Mouse (Mus musculus) heart, embryonic 16.5 days (tissue): ENCODE results near the gene Parp9. TPM values are rescaled to one million over a fixed set of nuclear protein-coding genes. Genes with fewer than 3 reads are reported as not detected.
"Not testable (repeated sequence)": the region's sequence is repeated elsewhere in the genome, so short reads cannot be mapped to it uniquely, and the experiment has no call there.

ENCODE experiments used
- ATAC-seq: fragments of 200-750 bp; cut with Nextera tagmentation; replicated peaks from 2 replicates; pipeline ENCODE4 v1.8.0; 2017; ENCODE audit warnings: moderate number of reproducible peaks; ENCODE audit not compliant: insufficient read depth, low FRiP score; ENCODE audit errors: extremely low read depth
- H3K27ac ChIP-seq: fragments of 300-500 bp; sonication (generic); 2 replicates; pipeline ENCODE4 v1.5.1; 2014; ENCODE audit warnings: mild to moderate bottlenecking, low read length, control low read depth, moderate library complexity
- H3K27me3 ChIP-seq: fragments of 300-500 bp; sonication (generic); 2 replicates; pipeline ENCODE4 v1.6.1; 2014; ENCODE audit warnings: low read length, mixed read lengths; ENCODE audit not compliant: control insufficient read depth, insufficient read depth
- H3K36me3 ChIP-seq: fragments of 300-500 bp; sonication (generic); 2 replicates; pipeline ENCODE4 v1.6.1; 2014; ENCODE audit not compliant: control insufficient read depth, insufficient read depth
- H3K4me1 ChIP-seq: fragments of 300-500 bp; sonication (generic); 2 replicates; pipeline ENCODE4 v1.6.1; 2014; ENCODE audit warnings: low read length, mixed read lengths; ENCODE audit not compliant: control insufficient read depth, insufficient read depth
- H3K4me2 ChIP-seq: fragments of 300-500 bp; sonication (generic); 2 replicates; pipeline ENCODE4 v1.6.1; 2014; ENCODE audit warnings: low read depth, mild to moderate bottlenecking, control low read depth, low read length
- H3K4me3 ChIP-seq: fragments of 300-500 bp; sonication (generic); 2 replicates; pipeline ENCODE4 v1.5.1; 2014; ENCODE audit warnings: mild to moderate bottlenecking, control low read depth, low read length
- H3K9ac ChIP-seq: fragments of 300-500 bp; sonication (generic); 2 replicates; pipeline ENCODE4 v1.6.1; 2014; ENCODE audit warnings: low read length, control low read depth
- H3K9me3 ChIP-seq: fragments of 300-500 bp; sonication (generic); replicated peaks from 2 replicates; pipeline ENCODE4 v1.6.1; 2016; ENCODE audit warnings: low read length; ENCODE audit not compliant: control insufficient read depth
- WGBS: fragments of 180-500 bp; shearing (Covaris S2); extraction: QIAGEN DNeasy Blood & Tissue Kit; methylation state at CpG from one replicate; pipeline ENCODE4 v1.1.7; 2014; 5-methylcytosine and 5-hydroxymethylcytosine counted together
- polyA plus RNA-seq: library from polyadenylated mRNA; unstranded; fragments of >200 nt; fragmentation: Nextera tagmentation; extraction: Ambion mirVana; gene quantifications from 2 replicates; pipeline ENCODE4 v1.2.1, GENCODE M21; 2015

Parp9 gene
- polyA plus RNA-seq, 1 experiment from 2014 or later, result 15.4 TPM

- H3K9ac ChIP-seq, H3K4me2 ChIP-seq, H3K4me3 ChIP-seq, H3K36me3 ChIP-seq, H3K9me3 ChIP-seq, ATAC-seq, H3K4me1 ChIP-seq, H3K27me3 ChIP-seq, H3K27ac ChIP-seq: not testable (repeated sequence)
- 92% methylated on average over 1 of the region's 1 CpGs for WGBS
These were observed 40.2 kb downstream of the Parp9 start, which contains the start of gene Kpna1 for GRCm38 (mm10) chr16:35978450-35978849. Gene Kpna1, plus strand, starts transcription at chr16:35978750.

- Histone ChIP-seq H3K4me1 (peaks cover 13% of the 10 kb centered on the region), H3K9me3 (no peaks in the 10 kb centered on the region), H3K9ac (no peak overlapping the region), H3K27me3 (no peaks in the 10 kb centered on the region), H3K4me2 (no peak overlapping the region), H3K27ac (no peak overlapping the region), H3K4me3 (no peak overlapping the region), H3K36me3 (no peaks in the 10 kb centered on the region)
- ATAC-seq, result peak; percentile 87
- 42% methylated on average over 19 of the region's 19 CpGs for WGBS
These were observed 43.1 kb downstream of the Parp9 start for GRCm38 (mm10) chr16:35981363-35981821.

- no peaks in the 10 kb centered on the region for H3K36me3 ChIP-seq
- peak overlapping the region; percentile 65 for H3K4me3 ChIP-seq
- no peaks in the 10 kb centered on the region for H3K9me3 ChIP-seq
- peak overlapping the region; percentile 81 for H3K9ac ChIP-seq
- H3K27me3 ChIP-seq, result no peaks in the 10 kb centered on the region
- H3K4me2 ChIP-seq, result peak overlapping the region; percentile 87
- H3K27ac ChIP-seq, result peak overlapping the region; percentile 98
- H3K4me1 ChIP-seq, result peaks cover 13% of the 10 kb centered on the region
- ATAC-seq, result no peak
- WGBS, result 2% methylated on average over 15 of the region's 15 CpGs
These were observed 44.2 kb downstream of the Parp9 start for GRCm38 (mm10) chr16:35982506-35982901.

DNA sequence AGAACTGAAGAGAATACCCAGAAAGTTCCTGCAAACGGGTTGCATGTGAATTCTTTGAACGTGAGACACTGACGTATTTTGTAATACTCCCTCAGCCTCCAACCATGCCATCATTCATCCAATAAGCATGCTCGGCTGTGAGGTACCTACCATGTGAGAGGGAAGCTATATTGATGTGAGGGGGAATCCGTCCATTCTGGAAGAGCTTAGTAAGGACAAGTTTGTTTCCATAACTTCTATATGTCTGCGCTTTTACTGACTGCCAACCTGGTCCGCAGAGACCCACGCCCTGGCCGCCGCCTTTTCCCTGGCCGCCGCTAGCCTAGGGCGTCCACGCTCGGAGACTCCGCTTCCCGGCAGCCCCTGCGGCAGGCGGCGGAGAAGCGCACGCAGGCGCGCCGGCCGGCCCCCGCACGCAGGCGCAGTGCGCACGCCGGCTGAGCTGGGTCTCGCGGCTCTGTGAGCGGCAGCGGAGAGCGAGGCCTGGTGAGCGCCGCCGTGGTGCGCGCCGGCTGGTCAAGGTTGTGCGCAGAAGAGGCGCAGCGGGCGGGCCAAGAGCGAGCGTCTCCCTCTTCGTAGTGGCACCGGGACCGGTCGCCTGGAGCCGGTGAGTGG is 44.7 kb downstream of the Parp9 start:
- H3K9me3 ChIP-seq, result no peaks in the 10 kb centered on the region
- peak; percentile 89 for ATAC-seq
- peak overlapping the region; percentile 87 for H3K4me2 ChIP-seq
- H3K27me3 ChIP-seq, result no peaks in the 10 kb centered on the region
- H3K36me3 ChIP-seq, result no peaks in the 10 kb centered on the region
- H3K4me3 ChIP-seq, result peak overlapping the region; percentile 65
- H3K27ac ChIP-seq, result peak overlapping the region; percentile 98
- WGBS, result under 1% methylated on average over 50 of the region's 54 CpGs
- H3K4me1 ChIP-seq, result peaks cover 13% of the 10 kb centered on the region
- H3K9ac ChIP-seq, result peak overlapping the region; percentile 81

DNA sequence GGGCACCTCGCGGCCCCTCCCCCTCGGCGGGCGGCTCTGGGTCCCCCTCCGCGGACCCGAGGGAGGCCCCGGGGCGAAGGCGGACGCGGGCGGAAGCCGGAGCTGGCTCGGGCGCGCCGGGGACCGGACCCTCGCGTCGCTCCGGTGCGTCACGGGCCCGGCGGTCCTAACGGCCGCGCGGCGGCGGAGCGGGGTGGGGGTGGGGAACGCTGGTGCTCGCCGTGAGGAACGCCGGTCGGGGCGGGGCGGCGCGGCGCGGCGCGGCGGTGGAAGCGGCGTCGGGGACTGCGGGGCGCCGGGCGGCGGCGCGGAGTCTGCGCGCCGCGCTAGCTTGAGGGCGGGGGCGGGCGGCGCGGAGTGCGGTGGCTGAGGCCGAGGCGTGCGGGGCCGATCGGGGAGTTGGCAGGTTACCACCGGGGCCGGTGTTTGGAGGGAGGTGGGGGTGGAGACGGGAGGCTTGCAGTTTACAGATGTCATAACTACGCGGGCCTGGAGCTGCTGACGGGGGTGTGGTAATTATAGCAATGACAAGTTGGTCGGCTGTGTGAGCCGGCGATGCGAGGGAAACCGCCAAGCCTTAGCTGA is 45.3 kb downstream of the Parp9 start:
- H3K4me3 ChIP-seq, result peak overlapping the region; percentile 65
- H3K36me3 ChIP-seq, result no peaks in the 10 kb centered on the region
- no peaks in the 10 kb centered on the region for H3K27me3 ChIP-seq
- H3K4me2 ChIP-seq, result peak overlapping the region; percentile 70
- no peaks in the 10 kb centered on the region for H3K9me3 ChIP-seq
- under 1% methylated on average over 61 of the region's 86 CpGs for WGBS
- H3K4me1 ChIP-seq, result peaks cover 13% of the 10 kb centered on the region
- H3K27ac ChIP-seq, result peak overlapping the region; percentile 98
- peak; percentile 62 for ATAC-seq
- peak overlapping the region; percentile 81 for H3K9ac ChIP-seq

- peak overlapping the region; percentile 70 for H3K4me2 ChIP-seq
- H3K27ac ChIP-seq, result peak overlapping the region; percentile 98
- H3K4me3 ChIP-seq, result peak overlapping the region; percentile 65
- peaks cover 13% of the 10 kb centered on the region for H3K4me1 ChIP-seq
- no peaks in the 10 kb centered on the region for H3K27me3 ChIP-seq
- peak overlapping the region; percentile 81; the same call in 1 of the 2 replicates for H3K9ac ChIP-seq
- H3K36me3 ChIP-seq, result no peaks in the 10 kb centered on the region
- no peaks in the 10 kb centered on the region for H3K9me3 ChIP-seq
- ATAC-seq, result no peak
- 41% methylated on average over 3 of the region's 3 CpGs for WGBS
These were observed 46.2 kb downstream of the Parp9 start for GRCm38 (mm10) chr16:35984471-35984870.

DNA sequence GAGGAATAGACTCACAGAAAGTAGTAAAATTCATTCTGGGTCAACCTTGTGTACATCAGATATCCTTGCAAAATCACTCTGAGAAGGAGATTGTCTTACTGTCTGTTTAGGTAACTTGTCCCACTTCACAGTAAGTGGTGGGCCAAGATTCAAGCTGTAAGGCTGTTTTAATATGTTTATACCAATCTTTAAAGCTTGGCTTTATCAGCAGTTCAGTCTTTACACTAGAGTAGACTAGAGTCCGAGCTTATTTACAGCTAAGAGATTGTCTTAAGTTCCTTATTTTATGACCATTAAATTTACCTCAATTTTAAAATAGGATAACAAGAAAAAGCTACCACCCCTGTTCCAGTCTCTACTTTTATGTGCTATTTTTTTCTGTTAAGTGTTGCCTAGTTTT is 49.7 kb downstream of the Parp9 start:
- no peak overlapping the region for H3K9ac ChIP-seq
- ATAC-seq, result no peak
- 72% methylated on average over 1 of the region's 1 CpGs for WGBS
- H3K9me3 ChIP-seq, result no peaks in the 10 kb centered on the region
- H3K27me3 ChIP-seq, result no peaks in the 10 kb centered on the region
- peaks cover 8% of the 10 kb centered on the region for H3K4me1 ChIP-seq
- H3K27ac ChIP-seq, result no peak overlapping the region
- no peak overlapping the region for H3K4me2 ChIP-seq
- no peak overlapping the region for H3K4me3 ChIP-seq
- H3K36me3 ChIP-seq, result no peaks in the 10 kb centered on the region

- H3K4me2 ChIP-seq, result no peak overlapping the region
- 75% methylated on average over 1 of the region's 1 CpGs for WGBS
These were observed 54.1 kb downstream of the Parp9 start for GRCm38 (mm10) chr16:35992391-35992790.

DNA sequence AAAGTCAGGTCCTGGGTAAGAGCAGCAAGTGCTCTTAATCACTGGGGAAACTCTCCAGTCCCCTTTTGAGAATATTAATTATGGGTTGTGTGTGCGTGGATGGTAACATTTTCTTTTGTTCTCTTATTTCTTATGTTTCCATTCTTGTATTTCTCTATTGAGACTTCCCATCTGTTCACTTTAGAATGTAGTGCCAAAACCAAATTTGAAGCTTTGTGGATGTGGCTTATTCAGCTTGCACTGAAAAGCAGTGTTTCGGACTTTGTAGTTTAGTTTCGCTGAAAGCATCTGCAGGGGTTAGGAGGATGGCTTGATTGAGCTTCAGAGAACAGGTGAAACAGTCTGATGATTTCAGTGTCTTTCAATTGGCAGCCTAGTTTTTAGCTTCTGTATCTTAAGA is 55.0 kb downstream of the Parp9 start:
- 88% methylated on average over 3 of the region's 3 CpGs for WGBS
- ATAC-seq, result no peak

More at GRCm38 (mm10) chr16:35992391-35992790, 54.1 kb downstream of the Parp9 start:
- Histone ChIP-seq H3K9me3 (no peaks in the 10 kb centered on the region), H3K4me1 (no peaks in the 10 kb centered on the region), H3K36me3 (no peaks in the 10 kb centered on the region), H3K9ac (no peak overlapping the region), H3K27me3 (no peaks in the 10 kb centered on the region), H3K27ac (no peak overlapping the region), H3K4me3 (no peak overlapping the region)
- no peak for ATAC-seq

More for the DNA sequence above, 55.0 kb downstream of the Parp9 start:
- Histone ChIP-seq H3K4me2 (no peak overlapping the region), H3K9ac (no peak overlapping the region), H3K4me1 (no peaks in the 10 kb centered on the region), H3K27me3 (no peaks in the 10 kb centered on the region), H3K36me3 (no peaks in the 10 kb centered on the region), H3K27ac (no peak overlapping the region), H3K9me3 (no peaks in the 10 kb centered on the region), H3K4me3 (no peak overlapping the region)
